Mouse (Mus musculus): ENCODE results near the gene Umodl1.

The Umodl1 gene

DNA sequence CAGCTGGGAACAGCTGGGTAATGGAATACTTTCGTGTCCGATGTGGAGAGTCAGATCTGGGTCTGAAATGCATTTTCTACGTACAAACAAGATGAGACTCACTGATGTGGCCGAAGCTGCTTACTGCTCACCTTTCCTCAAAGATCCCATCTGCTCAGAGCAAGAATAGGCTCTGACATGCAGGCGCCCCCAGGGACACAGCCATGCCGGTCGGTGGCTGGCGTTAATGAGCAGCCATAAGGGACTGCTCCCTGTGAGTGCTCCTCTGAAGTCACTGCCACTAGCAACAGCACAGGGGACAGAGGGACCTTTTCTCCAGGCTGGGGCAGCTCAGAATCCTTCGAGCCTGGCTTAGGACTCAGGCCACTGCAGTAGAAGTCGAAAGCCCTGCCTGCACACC is at the start of gene Umodl1:
Gene Umodl1, plus strand, starts transcription at position 301 of the 400 bp plus-strand sequence.
- in situ Hi-C loops (cut with MboI; ENCODE audit: low pct_unique_long_range_greater_than_20kb in 1 of 2, low sequenced_read_pairs in 2 of 2, unreplicated experiment in 1 of 2): no loop called here

DNA sequence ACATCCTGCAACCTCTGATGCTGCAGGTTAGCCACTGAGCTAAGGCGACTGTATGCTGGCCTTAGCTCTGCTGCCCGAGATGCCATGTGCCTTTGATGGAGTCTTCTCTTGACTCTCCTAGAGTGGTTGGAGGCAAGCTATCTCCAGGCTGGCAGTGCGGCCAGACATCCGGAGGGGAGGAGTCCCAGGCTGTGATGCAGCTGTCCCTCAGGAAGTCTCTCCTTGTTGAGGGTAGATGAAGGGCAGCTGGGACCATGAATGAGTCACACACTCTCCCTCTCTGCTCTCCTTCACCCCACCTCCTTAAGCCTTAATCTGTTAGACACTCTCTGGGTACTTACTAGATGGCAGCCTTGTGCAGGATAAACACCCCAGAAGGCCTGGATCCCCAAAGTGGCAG is 46.9 kb upstream of the Umodl1 start:
- in situ Hi-C loops (cut with MboI; ENCODE audit: low pct_unique_long_range_greater_than_20kb in 1 of 2, low sequenced_read_pairs in 2 of 2, unreplicated experiment in 1 of 2): no loop called here

DNA sequence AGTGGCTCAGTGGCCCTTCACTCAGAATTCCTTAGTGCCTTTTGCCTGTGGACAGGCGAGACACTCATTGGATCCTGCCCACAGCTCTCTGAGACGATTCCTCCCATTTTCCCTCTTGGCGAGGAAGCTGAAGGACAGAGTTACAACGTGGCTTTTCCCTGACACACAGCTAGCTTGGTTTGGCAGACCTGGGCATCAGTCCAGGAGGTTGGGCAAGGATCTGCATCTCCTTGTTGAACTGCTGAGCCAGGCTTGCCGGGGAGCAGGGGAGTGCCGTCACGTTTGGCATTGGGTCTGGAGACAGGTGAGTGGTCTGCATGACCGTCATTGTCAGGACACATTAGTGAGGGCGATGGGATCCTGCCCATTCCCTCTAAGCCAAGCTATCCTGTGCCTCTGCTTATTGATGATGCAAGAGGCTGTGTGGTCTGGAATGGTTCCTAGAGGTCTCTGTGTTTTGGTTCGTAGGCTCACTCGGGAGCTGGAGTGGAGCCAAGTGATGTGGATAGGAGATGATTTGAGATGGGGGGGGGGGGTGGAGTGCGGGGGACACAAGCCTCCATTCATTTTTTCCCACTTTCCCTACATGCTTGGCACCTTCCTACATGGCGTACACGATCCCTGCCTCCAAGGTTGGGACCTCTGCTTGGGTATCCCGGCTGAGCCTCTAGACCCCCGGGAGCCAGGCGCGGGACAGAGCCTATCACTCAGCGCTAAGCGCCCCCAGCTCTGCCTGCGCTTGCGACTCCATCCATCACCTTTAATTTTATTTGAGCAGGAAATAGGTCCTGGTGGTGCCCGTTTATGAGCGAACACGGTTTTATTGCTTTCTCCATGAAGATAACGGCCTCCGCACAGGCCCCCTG is 43.3 kb upstream of the Umodl1 start:
- in situ Hi-C loops (cut with MboI; ENCODE audit: low pct_unique_long_range_greater_than_20kb in 1 of 2, low sequenced_read_pairs in 2 of 2, unreplicated experiment in 1 of 2): no loop called here

DNA sequence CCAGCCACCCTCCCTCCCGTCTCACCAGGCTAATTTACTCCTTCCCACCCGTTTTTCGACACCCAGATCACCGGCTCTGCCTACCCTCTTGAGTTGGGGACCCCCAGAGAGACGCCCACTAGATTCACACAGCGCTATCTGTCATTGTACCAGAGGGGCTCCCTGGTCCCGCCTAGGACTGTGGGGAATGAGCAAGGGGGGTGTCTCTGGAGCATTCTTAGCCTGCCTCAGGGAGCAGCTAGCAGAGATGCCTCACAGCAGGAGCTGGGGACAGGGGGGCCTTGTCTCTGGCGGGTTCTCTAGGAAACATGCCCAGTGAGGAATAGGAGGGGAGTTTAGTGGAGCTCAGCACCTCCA is 42.7 kb upstream of the Umodl1 start:
- in situ Hi-C loops (cut with MboI; ENCODE audit: low pct_unique_long_range_greater_than_20kb in 1 of 2, low sequenced_read_pairs in 2 of 2, unreplicated experiment in 1 of 2): no loop called here

DNA sequence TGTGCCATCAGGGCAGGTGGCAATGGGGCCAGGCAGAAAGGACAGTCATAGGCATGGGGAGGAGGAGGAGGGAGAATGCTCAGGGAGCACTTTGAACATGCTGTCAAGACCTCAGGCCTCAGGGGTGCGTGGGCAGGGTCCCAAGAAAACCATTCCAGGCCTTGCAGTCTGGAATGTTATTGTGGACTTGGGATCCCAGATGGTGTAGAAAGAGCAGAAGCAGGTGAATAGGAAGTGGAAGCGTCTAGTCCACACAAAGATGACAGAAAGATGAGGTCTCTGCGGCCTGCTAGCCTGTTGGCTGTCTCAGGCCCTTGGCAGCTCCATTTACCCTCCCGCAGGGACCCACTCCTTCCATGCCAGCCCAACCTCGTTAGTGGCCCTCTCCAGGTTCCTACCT is 41.9 kb upstream of the Umodl1 start:
- in situ Hi-C loops (cut with MboI; ENCODE audit: low pct_unique_long_range_greater_than_20kb in 1 of 2, low sequenced_read_pairs in 2 of 2, unreplicated experiment in 1 of 2): no loop called here

DNA sequence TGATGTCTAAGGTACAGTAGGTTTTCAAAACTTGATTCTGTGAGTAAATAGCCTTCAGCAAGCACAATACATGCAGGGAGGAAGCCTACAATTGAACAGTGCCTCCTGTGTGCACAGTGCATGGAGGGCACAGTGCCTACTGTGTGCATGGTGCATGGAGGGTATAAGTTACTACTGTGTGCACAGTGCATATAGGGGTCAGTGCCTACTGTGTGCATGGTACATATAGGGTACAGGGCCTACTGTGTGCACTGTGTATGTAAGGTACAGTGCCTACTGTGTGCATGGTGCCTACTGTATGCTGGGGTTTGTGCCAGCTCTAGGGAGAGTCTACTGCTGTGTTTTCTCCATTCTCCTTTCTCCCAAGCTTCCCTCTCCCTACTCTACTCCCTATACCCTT is 40.2 kb upstream of the Umodl1 start:
- in situ Hi-C loops (cut with MboI; ENCODE audit: low pct_unique_long_range_greater_than_20kb in 1 of 2, low sequenced_read_pairs in 2 of 2, unreplicated experiment in 1 of 2): no loop called here

DNA sequence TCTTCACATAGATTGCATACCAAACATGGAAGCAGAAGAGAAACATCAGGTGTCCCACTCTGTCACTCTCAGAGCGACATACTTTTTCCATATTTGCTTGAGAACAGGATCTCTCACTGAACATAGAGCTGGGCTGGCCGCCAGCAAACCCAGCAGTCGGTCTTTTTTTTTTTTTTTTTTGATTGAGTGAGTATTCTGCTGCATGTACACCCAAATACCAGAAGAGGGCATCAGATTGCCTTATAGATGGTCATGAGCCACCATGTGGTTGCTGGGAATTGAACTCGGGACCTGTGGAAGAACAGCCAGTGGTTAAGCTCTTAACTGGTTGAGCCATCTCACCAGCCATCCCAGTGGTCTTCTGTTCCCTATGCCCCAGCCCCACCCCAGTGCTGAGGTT is 30.9 kb upstream of the Umodl1 start:
- in situ Hi-C loops (cut with MboI; ENCODE audit: low pct_unique_long_range_greater_than_20kb in 1 of 2, low sequenced_read_pairs in 2 of 2, unreplicated experiment in 1 of 2): loop anchor here (5.0 kb wide), 1 partner anchor 476 kb away; no protein-coding TSS in a partner anchor

DNA sequence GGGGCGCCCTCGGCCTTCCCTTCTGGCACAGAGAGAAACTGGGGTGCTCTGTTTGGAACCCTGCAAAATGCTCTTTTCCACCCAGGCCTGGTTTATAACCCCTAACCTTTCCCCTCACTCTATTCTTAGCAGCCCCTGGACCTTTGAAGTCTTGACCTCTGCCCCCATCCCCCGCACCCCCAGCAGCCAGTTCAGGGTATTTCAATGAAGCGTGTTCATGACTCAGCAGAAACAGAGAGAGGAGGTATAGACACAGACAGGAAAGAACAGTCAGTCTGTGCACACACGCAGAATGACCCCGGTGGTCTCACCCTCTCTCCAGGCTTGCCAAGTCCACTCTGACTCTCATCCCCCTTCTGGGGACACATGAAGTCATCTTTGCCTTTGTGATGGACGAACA is 23.6 kb upstream of the Umodl1 start:
- in situ Hi-C loops (cut with MboI; ENCODE audit: low pct_unique_long_range_greater_than_20kb in 1 of 2, low sequenced_read_pairs in 2 of 2, unreplicated experiment in 1 of 2): no loop called here

DNA sequence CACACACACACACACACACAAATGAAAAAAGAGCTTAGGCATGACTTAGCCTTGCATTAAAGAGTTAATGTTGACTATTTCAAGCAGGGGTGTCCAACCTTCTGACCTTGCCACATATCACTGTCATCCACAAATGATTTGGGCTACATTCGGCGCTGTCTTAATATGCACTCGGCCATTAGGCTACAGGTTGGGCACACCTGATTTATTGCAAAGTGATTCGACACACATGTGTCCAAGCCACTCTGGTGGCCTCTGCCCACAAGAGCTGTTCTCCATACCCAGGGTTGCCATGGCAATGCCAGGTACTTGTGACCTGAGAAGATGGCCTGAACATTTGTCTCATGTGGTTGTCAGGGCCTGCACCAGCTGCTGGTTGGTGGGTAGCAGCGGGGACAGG is 21.6 kb upstream of the Umodl1 start:
- in situ Hi-C loops (cut with MboI; ENCODE audit: low pct_unique_long_range_greater_than_20kb in 1 of 2, low sequenced_read_pairs in 2 of 2, unreplicated experiment in 1 of 2): no loop called here

DNA sequence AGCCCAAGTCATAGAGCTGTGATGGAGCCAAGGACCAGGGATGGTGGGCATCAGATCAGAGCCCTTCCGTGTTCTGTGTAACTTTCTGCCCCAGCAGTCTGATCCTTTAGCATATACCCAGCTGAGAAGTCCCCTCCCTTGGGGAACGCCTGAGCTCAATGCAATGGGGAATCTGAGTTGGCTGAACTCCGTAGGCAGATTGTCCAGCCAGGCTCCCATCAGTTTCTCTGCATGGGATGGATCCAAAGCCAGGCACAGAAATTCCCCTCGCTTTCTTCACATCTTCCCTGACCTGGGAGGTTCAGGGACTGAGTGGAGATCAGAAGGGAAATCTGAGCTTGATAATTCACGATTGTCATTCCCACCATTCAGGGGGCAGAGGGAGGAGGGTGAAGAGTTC is 19.1 kb upstream of the Umodl1 start:
- in situ Hi-C loops (cut with MboI; ENCODE audit: low pct_unique_long_range_greater_than_20kb in 1 of 2, low sequenced_read_pairs in 2 of 2, unreplicated experiment in 1 of 2): no loop called here

DNA sequence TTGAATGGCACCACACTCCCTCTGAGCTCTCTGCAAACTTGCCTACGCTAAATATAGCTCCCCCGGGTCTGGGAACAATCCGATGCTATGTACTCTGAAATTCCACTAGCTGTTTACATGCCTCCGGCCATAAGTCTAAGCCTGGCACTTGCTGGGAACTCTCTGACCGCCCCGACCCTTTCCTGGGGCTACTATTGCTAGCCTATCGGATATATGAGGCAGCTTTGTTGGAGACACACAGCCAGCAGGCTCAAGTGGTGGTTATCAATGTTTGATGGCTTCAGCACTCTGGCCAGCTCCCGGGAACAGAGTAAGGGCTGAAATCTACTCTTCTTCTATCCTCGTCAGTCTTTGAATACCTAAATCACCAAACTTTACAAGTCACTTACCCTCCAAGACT is 15.9 kb upstream of the Umodl1 start:
- in situ Hi-C loops (cut with MboI; ENCODE audit: low pct_unique_long_range_greater_than_20kb in 1 of 2, low sequenced_read_pairs in 2 of 2, unreplicated experiment in 1 of 2): no loop called here

DNA sequence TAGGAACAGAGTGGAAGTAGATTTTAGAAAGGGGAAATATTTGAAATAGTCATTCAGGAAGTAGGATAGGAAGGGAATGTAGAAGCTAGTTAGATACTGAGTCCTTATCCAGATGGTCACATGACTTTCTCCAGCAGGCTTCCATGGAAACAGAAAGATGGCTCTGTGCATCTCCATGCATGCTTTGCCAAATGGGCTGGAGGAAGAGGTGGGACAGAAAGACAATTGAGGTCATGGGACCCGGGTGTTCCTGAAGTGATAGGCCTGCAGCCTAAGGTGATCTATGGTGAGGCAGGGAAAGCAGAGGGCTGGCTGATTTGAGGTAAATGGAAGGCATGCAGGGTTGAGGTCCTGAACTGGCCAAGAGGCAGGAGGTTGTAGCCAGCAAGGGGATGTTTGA is 6.1 kb upstream of the Umodl1 start:
- in situ Hi-C loops (cut with MboI; ENCODE audit: low pct_unique_long_range_greater_than_20kb in 1 of 2, low sequenced_read_pairs in 2 of 2, unreplicated experiment in 1 of 2): no loop called here

DNA sequence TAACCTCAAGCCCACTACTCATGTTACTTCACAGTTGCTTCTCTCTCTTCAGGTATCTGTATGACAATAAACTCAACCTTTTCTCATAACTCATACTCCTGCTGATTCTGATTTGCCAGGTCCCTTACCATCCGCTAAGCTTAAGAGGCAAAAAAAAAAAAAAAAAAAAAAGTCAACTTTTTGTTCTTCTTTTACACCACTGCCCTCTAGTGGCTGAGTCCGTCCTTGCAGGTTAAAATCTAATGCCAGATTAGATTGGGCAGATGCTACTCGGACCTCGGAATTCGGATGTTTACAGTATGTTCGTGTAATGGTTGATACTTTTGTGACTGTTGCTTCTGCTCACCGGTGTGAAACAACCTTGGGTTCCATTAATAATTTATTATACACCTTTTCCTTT is 3.7 kb upstream of the Umodl1 start:
- in situ Hi-C loops (cut with MboI; ENCODE audit: low pct_unique_long_range_greater_than_20kb in 1 of 2, low sequenced_read_pairs in 2 of 2, unreplicated experiment in 1 of 2): no loop called here

DNA sequence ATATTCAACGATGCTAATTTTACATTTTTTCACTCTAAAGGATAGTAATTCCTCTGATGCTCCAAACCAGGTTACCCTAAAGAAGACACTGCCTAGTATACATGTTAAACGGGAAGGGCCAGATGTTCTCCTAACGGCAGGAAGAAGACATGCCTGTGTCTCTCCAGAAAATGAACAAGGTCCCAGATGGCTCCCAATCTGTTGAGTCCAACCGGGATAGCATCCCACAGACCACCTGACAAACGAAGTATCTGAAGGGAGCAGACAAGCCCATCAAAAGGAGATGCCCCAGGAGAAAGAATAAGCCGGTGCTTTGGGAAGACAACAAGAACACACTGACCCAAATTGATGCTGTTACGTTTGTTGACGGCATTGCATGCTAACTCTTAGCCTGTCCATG is 2.8 kb upstream of the Umodl1 start:
- in situ Hi-C loops (cut with MboI; ENCODE audit: low pct_unique_long_range_greater_than_20kb in 1 of 2, low sequenced_read_pairs in 2 of 2, unreplicated experiment in 1 of 2): no loop called here

DNA sequence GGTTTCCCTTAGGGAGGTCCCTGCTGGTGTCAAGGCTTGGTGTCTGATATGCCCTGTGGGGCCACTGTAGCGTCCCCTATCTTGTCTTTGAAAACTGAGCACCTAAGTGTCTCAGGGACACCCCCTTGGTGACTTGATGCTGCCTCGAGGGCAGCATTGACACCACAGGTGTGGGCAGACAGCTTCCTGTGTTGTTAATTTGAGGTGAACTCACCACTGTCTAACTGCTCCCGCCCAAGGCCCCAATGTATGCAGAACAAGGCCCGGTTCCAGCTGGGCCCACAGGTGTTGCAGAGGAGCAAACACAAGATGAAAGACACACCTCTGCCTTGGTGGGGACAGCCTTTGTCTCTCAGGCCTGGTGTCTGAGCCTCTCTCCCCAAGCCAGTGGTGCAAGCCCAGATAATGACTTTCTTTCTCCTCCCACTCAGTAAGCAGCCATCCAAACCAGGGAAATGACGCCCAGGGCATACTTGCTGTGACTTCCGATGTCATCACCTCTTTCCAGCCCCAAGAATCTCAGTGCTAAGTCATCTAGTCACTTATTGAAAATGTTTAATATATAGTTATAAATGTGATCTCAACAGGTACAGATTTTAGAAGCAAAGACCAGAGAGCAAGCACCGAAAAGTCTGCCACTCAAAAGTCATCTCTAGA is 7.6 kb downstream of the Umodl1 start:
- in situ Hi-C loops (cut with MboI; ENCODE audit: low pct_unique_long_range_greater_than_20kb in 1 of 2, low sequenced_read_pairs in 2 of 2, unreplicated experiment in 1 of 2): no loop called here

DNA sequence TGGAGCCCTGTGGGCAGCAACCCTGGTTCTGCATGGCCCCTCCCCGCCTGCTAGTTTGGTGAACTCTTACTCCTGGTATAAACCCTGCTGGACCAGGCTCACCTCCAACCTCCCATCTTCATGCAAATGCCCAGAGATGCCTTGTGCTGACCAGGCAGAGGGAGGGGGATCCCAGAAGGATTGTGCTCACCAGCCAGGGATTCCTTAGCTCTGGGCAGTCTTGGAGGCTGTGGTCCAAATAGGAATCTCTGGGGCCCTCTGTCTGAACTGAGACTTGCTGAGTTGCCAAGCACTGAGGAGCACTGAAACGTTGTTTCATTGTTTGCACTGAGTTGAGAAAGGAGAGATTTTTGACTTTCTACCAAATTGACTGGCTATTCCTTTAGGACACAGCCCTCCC is 8.4 kb downstream of the Umodl1 start:
- in situ Hi-C loops (cut with MboI; ENCODE audit: low pct_unique_long_range_greater_than_20kb in 1 of 2, low sequenced_read_pairs in 2 of 2, unreplicated experiment in 1 of 2): no loop called here

DNA sequence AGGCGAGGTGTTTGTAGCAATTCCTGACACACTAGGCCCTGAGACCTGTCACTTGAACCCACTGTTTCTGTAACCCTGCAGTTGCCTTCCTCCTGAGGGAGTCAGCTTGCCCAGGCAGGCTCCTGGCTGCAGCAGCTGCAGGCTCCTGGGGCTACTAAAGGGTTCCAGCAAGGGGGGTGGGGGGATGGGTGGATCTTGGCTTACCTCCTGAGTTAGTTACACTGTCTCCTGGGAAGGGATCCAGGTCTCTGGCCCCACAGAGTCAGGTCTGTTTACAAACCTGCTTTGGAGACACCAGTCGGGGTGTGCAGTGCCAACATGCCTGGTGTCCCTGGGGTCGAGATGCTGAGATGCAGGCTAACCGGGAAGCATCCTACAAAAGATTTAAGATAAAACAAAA is 15.5 kb downstream of the Umodl1 start:
- in situ Hi-C loops (cut with MboI; ENCODE audit: low pct_unique_long_range_greater_than_20kb in 1 of 2, low sequenced_read_pairs in 2 of 2, unreplicated experiment in 1 of 2): no loop called here

DNA sequence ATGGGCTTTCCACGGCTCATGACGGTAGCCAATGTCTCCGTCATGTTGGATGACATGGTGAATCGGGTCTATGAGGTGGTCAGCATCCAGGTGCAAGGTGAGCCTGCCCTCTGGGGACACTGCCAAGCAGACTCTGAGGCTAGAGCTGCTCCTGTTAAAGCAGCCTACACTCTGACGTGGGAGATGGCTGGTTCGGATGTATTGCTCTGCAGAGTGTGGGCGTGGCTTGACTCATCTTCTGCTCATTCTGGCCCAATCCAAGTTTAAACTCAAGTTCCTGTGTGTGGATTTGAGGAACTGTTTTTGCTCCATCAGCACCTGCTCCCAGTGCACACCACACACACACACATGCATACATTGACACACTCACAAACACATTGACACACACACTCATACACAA is 17.4 kb downstream of the Umodl1 start:
- in situ Hi-C loops (cut with MboI; ENCODE audit: low pct_unique_long_range_greater_than_20kb in 1 of 2, low sequenced_read_pairs in 2 of 2, unreplicated experiment in 1 of 2): no loop called here

DNA sequence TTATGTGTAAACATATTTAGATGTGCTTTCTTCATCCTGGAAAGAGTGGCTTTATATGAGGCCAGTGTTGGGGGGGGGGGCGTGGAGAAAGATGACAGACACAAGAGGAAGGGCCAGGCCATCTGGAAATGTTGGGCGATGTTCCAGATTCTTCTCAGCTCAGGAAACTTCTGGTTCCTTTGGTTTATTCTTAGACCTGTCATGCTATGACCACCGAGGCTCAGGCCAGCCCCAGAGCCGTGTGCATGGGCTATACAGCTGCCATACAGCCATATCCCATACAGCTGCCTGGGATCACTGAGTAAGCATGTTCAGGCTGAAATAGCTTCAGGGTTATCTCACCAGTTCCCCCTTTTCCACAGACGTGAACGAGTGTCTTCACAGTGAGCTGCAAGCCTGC is 18.9 kb downstream of the Umodl1 start:
- in situ Hi-C loops (cut with MboI; ENCODE audit: low pct_unique_long_range_greater_than_20kb in 1 of 2, low sequenced_read_pairs in 2 of 2, unreplicated experiment in 1 of 2): no loop called here

DNA sequence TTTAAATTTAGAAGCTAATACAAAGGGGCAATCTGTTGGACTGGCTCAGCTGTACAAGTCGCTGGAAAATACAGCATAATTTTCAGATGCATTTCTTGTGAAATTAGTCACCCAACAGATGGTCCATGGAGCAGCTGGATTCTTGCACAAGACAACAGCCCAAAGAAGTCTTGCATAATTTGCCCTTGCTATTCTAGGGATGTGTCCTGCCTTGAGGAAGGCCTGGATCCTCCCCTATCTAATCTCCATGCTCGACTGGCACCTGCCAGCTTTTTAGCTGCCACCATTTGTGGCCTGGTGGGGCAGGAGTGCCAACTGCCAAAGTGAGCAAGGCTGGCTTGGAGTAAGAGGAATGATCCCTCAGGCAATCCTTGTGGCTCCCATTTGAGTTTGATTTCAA is 22.9 kb downstream of the Umodl1 start:
- in situ Hi-C loops (cut with MboI; ENCODE audit: low pct_unique_long_range_greater_than_20kb in 1 of 2, low sequenced_read_pairs in 2 of 2, unreplicated experiment in 1 of 2): no loop called here

Data from mouse embryonic stem cell (cell line).